Mouse (Mus musculus) embryonic facial prominence, embryonic 14.5 days (tissue): ENCODE results near the gene Fyn. TPM values are rescaled to one million over a fixed set of nuclear protein-coding genes. Genes with fewer than 3 reads are reported as not detected.
A peak's percentile ranks its signal among the peaks of the same experiment; 100 is the strongest.

ENCODE experiments used
- ATAC-seq: fragments of 200-750 bp; cut with Nextera tagmentation; 2 replicates; pipeline ENCODE4 v1.8.0; 2017; ENCODE audit warnings: low read depth, moderate number of reproducible peaks, moderate TSS enrichment
- DNase-seq: peaks from one replicate; pipeline ENCODE4 v3.0.0-alpha.2; 2015; ENCODE audit warnings: low spot score
- H3K27ac ChIP-seq: fragments of 300-500 bp; sonication (generic); replicated peaks from 2 replicates; pipeline ENCODE4 v1.5.1; 2014; ENCODE audit warnings: low read depth, mild to moderate bottlenecking, low read length, moderate library complexity
- H3K27me3 ChIP-seq: fragments of 300-500 bp; sonication (generic); replicated peaks from 2 replicates; pipeline ENCODE4 v1.6.1; 2014; ENCODE audit warnings: low read length; ENCODE audit not compliant: control insufficient read depth, insufficient read depth
- H3K36me3 ChIP-seq: fragments of 300-500 bp; sonication (generic); 2 replicates; pipeline ENCODE4 v1.6.1; 2014; ENCODE audit warnings: low read length, mixed read lengths; ENCODE audit not compliant: control insufficient read depth, insufficient read depth
- H3K4me1 ChIP-seq: fragments of 300-500 bp; sonication (generic); 2 replicates; pipeline ENCODE4 v1.6.1; 2014; ENCODE audit warnings: antibody characterized with exemption, low read length; ENCODE audit not compliant: control insufficient read depth, insufficient read depth
- H3K4me2 ChIP-seq: fragments of 300-500 bp; sonication (generic); 2 replicates; pipeline ENCODE4 v1.6.1; 2014; ENCODE audit warnings: low read depth, mild to moderate bottlenecking, low read length, moderate library complexity, mixed read lengths
- H3K4me3 ChIP-seq: fragments of 300-500 bp; sonication (generic); 2 replicates; pipeline ENCODE4 v1.5.1; 2014; ENCODE audit warnings: low read depth, mild to moderate bottlenecking, low read length
- H3K9ac ChIP-seq: fragments of 300-500 bp; sonication (generic); 2 replicates; pipeline ENCODE4 v1.6.1; 2014; ENCODE audit warnings: low read depth, mild to moderate bottlenecking, low read length, moderate library complexity, mixed read lengths
- H3K9me3 ChIP-seq: fragments of 300-500 bp; sonication (generic); 2 replicates; pipeline ENCODE4 v1.6.1; 2016; ENCODE audit warnings: low read length; ENCODE audit not compliant: control insufficient read depth
- WGBS: fragments of 180-500 bp; shearing (Covaris S2); extraction: QIAGEN DNeasy Blood & Tissue Kit; methylation state at CpG from one replicate; pipeline ENCODE4 v1.1.7; 2014; 5-methylcytosine and 5-hydroxymethylcytosine counted together
- polyA plus RNA-seq: library from polyadenylated mRNA; unstranded; fragments of >200 nt; fragmentation: Nextera tagmentation; extraction: Ambion mirVana; gene quantifications from 2 replicates; pipeline ENCODE4 v1.2.1, GENCODE M21; 2014

Fyn gene
- polyA plus RNA-seq, 1 experiment from 2014 or later = 60.8 TPM

DNA sequence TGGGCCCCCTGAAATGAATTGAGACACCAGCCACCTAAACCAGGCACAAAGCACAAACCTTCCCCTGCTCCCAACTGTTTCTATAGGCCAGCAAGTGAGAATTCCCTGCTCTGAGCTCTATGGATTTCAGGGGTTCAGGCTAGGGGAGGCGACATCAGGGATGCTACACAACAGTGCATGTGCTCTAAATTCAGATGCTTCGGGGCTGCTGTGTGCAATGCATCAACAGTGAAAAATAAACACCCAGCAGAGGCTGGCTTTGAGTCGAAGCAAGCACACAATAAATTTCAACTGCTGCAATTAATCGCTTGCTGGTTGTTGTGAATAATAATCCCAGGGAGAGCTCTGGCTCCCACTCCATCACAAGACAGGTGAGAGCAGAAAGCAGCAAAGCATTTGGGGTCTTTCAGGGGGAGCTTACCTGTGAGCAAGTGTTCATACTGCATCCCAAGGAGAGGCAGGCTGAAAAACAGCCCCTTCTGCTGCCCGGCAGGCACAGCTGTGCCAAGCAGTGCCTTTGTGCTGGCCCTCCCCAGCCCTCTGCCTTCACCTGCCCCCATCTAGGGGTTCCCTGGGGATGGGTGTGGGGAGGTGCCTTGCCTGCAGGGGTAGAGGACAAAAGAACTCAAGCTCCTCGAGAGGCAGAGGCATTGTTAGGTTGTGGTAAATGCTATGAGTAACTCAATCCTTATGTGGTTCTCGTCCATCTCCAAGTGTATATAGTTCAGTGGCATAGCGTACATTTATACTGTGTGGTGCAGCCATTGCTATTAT lies 219.5 kb downstream of the Fyn start:
- no peak overlapping the region for H3K4me2 ChIP-seq
- H3K36me3 ChIP-seq = no peaks in the 10 kb centered on the region
- peak overlapping the region; percentile 27; the same call in 1 of the 2 replicates for H3K9ac ChIP-seq
- DNase-seq = peak; percentile 71
- H3K27me3 ChIP-seq = no peaks in the 10 kb centered on the region
- WGBS = 50% methylated on average over 8 of the region's 8 CpGs
- H3K4me3 ChIP-seq = no peak overlapping the region
- peaks cover 2% of the 10 kb centered on the region for H3K9me3 ChIP-seq
- H3K4me1 ChIP-seq = peaks cover 34% of the 10 kb centered on the region
- peak; percentile 74 for ATAC-seq
- peak overlapping the region; percentile 69 for H3K27ac ChIP-seq

DNA sequence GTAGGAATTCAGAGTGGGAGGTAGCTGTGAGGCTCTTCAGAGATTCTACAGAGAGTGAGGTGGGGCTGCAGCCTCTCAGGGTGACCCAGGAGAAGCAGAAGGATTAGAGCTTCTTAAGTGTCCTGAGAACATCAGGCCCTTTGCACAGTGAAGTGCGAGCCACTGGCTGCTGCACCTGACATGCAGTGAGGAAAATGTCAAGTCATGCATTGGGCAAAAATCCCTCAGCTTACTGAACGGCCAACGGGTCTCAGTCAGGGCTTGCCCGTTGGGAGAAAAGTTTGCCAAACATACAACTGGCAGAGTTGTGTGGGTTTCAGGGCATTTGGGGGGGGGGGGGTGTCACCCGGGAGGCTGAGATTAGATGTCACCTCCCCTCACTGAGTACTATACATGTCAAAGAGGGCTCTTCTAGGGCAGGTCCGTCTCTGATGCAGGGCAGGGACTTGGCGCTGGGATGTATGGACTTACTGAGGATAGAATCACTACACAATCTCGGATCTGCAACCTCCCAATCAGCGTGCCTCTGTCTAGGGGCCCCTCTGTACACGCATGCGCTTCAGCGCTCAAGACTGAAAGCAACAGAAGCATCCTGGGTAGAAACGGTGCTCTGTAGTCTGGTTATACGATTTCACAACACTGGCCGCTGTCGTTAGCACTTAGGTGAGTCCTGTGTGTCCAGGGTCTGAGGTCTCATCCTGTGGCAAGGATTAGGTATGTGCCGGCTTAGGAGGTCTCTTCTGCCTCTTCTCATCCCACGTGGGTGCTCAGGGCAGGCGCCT lies 221.3 kb downstream of the Fyn start:
- ATAC-seq (no peak), DNase-seq (no peak)
- peaks cover 34% of the 10 kb centered on the region for H3K4me1 ChIP-seq
- 81% methylated on average over 18 of the region's 19 CpGs for WGBS
- H3K27ac ChIP-seq = no peak overlapping the region
- H3K36me3 ChIP-seq = no peaks in the 10 kb centered on the region
- H3K9me3 ChIP-seq = peaks cover 10% of the 10 kb centered on the region
- no peak overlapping the region for H3K9ac ChIP-seq
- no peaks in the 10 kb centered on the region for H3K27me3 ChIP-seq
- no peak overlapping the region for H3K4me3 ChIP-seq
- H3K4me2 ChIP-seq = no peak overlapping the region

DNA sequence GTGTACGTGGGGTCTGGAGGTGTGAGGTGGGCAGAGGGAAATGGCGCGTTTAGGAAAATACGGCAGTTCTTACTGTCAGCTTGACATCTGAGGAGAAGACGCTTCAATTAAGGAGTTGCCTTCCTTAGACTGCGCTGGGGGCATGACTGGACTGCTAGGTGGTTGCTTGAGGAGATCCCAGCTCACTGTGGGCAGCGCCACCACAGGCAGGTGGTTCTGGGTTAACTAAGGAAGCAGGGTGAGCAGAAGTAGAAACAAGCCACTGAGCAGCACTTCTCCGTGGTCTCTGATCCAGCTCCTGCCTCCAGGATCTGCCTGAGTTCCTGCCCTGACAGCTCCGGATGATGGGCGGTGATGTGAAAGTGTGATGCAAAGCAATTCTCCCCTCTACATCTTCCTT lies 222.0 kb downstream of the Fyn start:
- H3K9me3 ChIP-seq = peaks cover 10% of the 10 kb centered on the region
- H3K36me3 ChIP-seq = no peaks in the 10 kb centered on the region
- no peaks in the 10 kb centered on the region for H3K27me3 ChIP-seq
- 79% methylated on average over 10 of the region's 10 CpGs for WGBS
- no peak overlapping the region for H3K9ac ChIP-seq
- no peak overlapping the region for H3K4me2 ChIP-seq
- DNase-seq (no peak), ATAC-seq (no peak)
- no peak overlapping the region for H3K27ac ChIP-seq
- H3K4me3 ChIP-seq = no peak overlapping the region
- peaks cover 36% of the 10 kb centered on the region for H3K4me1 ChIP-seq

DNA sequence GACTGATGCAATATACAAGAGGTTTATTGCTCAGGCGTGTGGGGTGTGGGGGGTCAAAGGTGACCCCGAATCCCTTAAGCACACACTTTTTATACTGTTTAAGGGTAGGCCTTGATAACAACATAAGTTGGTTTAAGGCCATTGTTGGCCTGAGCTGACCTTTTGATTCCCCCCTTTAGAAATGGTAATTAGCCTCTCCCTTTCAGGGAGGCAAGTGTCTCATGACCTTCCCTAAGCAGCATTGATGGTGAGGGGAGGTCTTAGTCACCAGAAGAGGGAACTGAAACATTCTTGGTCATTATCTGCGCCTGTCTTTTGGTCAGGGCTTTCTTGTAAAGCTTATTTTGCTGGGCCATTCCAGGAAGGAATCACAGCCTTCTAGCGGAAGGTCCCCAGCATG lies 223.8 kb downstream of the Fyn start:
- no peak overlapping the region for H3K9ac ChIP-seq
- H3K4me3 ChIP-seq = no peak overlapping the region
- DNase-seq = no peak
- no peak for ATAC-seq
- H3K27ac ChIP-seq = no peak overlapping the region
- 92% methylated on average over 4 of the region's 4 CpGs for WGBS
- no peaks in the 10 kb centered on the region for H3K36me3 ChIP-seq
- H3K4me1 ChIP-seq = peaks cover 32% of the 10 kb centered on the region
- H3K4me2 ChIP-seq = no peak overlapping the region
- peaks cover 10% of the 10 kb centered on the region for H3K9me3 ChIP-seq
- H3K27me3 ChIP-seq = no peaks in the 10 kb centered on the region

DNA sequence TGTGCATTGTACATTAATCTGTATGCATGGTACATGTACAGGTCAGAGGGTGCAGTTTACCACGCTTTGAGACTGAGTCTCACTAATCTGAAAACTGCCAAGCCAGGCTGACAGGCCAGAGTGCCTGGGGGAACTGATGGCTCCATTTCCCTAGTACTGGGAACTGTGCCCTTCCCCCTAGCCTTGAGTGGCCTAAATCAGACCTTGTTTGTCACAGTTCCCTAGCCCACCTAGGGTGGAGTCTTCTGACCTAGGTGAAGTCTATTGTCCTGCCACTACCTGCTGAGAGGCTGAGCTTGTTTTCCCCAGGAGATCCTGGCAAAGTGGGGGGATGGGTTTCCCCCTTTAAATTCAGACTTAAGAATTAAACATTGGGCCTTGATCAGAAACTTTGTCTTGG lies 226.1 kb downstream of the Fyn start:
- ATAC-seq (no peak), DNase-seq (no peak)
- no peaks in the 10 kb centered on the region for H3K36me3 ChIP-seq

DNA sequence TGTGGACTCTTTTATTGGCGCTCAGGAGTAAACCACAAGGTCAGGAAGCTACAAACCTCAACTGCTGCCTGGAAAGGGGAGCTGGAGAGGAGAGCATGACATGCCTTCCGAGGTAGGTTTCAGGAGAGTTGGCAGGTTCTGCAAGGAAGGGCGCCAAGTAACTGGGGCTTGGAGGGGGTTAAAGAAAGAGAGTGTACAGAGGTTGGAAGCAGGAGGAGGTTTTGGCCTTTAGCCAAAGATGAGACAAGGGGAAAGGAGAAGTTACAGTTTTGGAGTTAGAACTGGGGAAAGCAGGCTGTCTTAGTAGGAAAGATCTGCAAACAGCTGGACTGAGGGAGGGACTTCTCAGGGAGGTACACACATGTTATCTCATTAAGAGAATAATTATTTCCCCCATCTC lies 227.2 kb downstream of the Fyn start:
- H3K4me1 ChIP-seq = peaks cover 20% of the 10 kb centered on the region
- peak; percentile 87 for DNase-seq
- no peak overlapping the region for H3K4me3 ChIP-seq
- H3K36me3 ChIP-seq = no peaks in the 10 kb centered on the region
- H3K9ac ChIP-seq = no peak overlapping the region
- H3K27ac ChIP-seq = peak overlapping the region; percentile 72
- peak; percentile 64 for ATAC-seq
- H3K27me3 ChIP-seq = no peaks in the 10 kb centered on the region
- H3K9me3 ChIP-seq = peaks cover 10% of the 10 kb centered on the region
- no peak overlapping the region for H3K4me2 ChIP-seq
- whole genome bisulfite sequencing = 48% methylated on average over 3 of the region's 3 CpGs

More for the DNA sequence above, 226.1 kb downstream of the Fyn start:
- Histone ChIP-seq H3K9me3 (peaks cover 10% of the 10 kb centered on the region), H3K9ac (no peak overlapping the region), H3K4me2 (no peak overlapping the region), H3K4me1 (peaks cover 20% of the 10 kb centered on the region), H3K4me3 (no peak overlapping the region), H3K27ac (no peak overlapping the region), H3K27me3 (no peaks in the 10 kb centered on the region)
- 60% methylated on average over 1 of the region's 1 CpGs for WGBS

DNA sequence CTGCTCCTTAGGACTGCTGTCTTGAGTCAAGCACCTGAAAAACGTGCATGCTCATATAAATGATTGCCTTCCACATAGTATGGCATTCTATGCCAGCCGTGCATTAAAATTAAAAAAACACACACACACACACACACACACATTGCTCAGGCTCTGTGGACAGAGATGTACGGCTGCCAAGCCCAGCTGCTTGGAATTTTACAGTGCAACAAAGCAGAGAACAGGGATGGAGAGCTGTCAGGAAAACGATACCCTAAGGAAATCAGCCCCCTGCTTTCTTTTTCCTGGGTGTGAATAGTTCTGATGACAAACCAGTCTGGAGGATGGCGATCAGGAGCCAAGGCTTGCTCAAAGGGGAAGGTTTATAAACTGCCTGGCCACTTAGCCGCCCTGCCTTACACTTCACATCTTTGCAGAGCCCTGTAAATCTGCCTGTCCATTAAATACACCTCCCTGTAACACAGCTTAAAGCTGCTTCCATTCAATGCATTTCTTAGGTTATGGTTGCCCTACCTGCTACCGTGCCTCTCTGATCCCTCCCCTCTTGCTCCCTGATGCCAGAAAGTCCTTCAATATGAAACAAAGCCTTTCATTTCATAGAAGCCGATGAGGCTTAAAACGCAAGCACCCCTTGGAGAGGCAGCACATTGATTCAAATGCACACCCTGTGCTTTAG lies 228.6 kb downstream of the Fyn start:
- peak overlapping the region; percentile 25; the same call in 1 of the 2 replicates for H3K27ac ChIP-seq
- ATAC-seq (peak; percentile 56; the same call in 1 of the 2 replicates), DNase-seq (peak; percentile 75)
- peaks cover 10% of the 10 kb centered on the region for H3K9me3 ChIP-seq
- no peak overlapping the region for H3K4me3 ChIP-seq
- H3K27me3 ChIP-seq = no peaks in the 10 kb centered on the region
- H3K36me3 ChIP-seq = no peaks in the 10 kb centered on the region
- WGBS = 29% methylated on average over 9 of the region's 9 CpGs
- H3K9ac ChIP-seq = 0 out of 2 replicates have a peak overlapping the region, but pooled peaks have one; percentile 15
- H3K4me1 ChIP-seq = peaks cover 20% of the 10 kb centered on the region
- H3K4me2 ChIP-seq = peak overlapping the region; percentile 5; the same call in 1 of the 2 replicates

DNA sequence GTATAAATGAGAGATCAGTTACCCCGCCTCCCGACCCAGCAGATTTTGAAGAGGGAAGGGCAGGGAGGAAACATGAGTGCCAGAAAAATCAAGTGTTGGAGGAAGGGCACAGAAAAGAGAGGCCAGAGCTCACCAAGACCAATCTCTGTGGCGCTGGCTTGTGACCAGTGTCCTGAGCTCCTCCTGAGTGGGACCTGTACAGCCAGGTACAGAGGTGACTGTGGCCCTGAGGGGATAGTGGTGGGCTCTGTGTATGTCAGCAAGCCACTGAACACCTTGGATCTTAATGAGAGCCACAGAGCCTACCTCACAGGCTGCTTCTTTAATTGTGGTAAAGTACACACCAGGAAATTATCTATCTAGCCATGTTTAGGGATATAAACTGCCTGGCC lies 229.1 kb downstream of the Fyn start:
- no peak for DNase-seq
- peak overlapping the region; percentile 25; the same call in 1 of the 2 replicates for H3K27ac ChIP-seq
- H3K9ac ChIP-seq = no peak overlapping the region
- WGBS = 41% methylated on average over 3 of the region's 3 CpGs
- H3K27me3 ChIP-seq = no peaks in the 10 kb centered on the region
- H3K4me1 ChIP-seq = peaks cover 20% of the 10 kb centered on the region
- H3K9me3 ChIP-seq = peaks cover 10% of the 10 kb centered on the region
- H3K4me3 ChIP-seq = no peak overlapping the region
- H3K4me2 ChIP-seq = no peak overlapping the region
- 0 out of 2 replicates have a peak, but pooled peaks have one; percentile 13 for ATAC-seq
- H3K36me3 ChIP-seq = no peaks in the 10 kb centered on the region
